Mouse (Mus musculus): Measurements from ENCODE around the gene Pdcl3.

Gene Pdcl3

GRCm38 (mm10) chr1:38985308-38985707 lies at the start of gene Pdcl3:
Pdcl3 (plus strand) TSS chr1:38985608.
- no peak for DNase-seq (ENCODE audit: low read depth)

- peak; percentile 81 for DNase-seq (ENCODE audit: low read depth)
Measured at GRCm38 (mm10) chr1:38936780-38937179, 48.6 kb upstream of the Pdcl3 start.

GRCm38 (mm10) chr1:38938849-38939248 lies 46.6 kb upstream of the Pdcl3 start, which contains the start of gene Nms:
Nms (plus strand) TSS chr1:38939149.
- DNase-seq (ENCODE audit: low read depth), result no peak

- peak; percentile 17 for DNase-seq (ENCODE audit: low read depth)
Measured at GRCm38 (mm10) chr1:38939608-38940007, 45.8 kb upstream of the Pdcl3 start.

- DNase-seq (ENCODE audit: low read depth), result no peak
Measured at GRCm38 (mm10) chr1:38956457-38956856, 29.0 kb upstream of the Pdcl3 start.

- no peak for DNase-seq (ENCODE audit: low read depth)
Measured at GRCm38 (mm10) chr1:38969116-38969515, 16.3 kb upstream of the Pdcl3 start.

- DNase-seq (ENCODE audit: low read depth), result no peak
Measured at GRCm38 (mm10) chr1:38971712-38972111, 13.7 kb upstream of the Pdcl3 start.

GRCm38 (mm10) chr1:38972986-38973592 lies 12.3 kb upstream of the Pdcl3 start:
- no peak for DNase-seq (ENCODE audit: low read depth)

GRCm38 (mm10) chr1:38979953-38980352 lies 5.5 kb upstream of the Pdcl3 start:
- no peak for DNase-seq (ENCODE audit: low read depth)

GRCm38 (mm10) chr1:38983870-38984269 lies 1.5 kb upstream of the Pdcl3 start:
- DNase-seq (ENCODE audit: low read depth), result no peak

GRCm38 (mm10) chr1:38987080-38987864 lies 1.9 kb downstream of the Pdcl3 start:
- peak; percentile 96 for DNase-seq (ENCODE audit: low read depth)

- no peak for DNase-seq (ENCODE audit: low read depth)
Measured at GRCm38 (mm10) chr1:38987865-38988211, 2.4 kb downstream of the Pdcl3 start.

- no peak for DNase-seq (ENCODE audit: low read depth)
Measured at GRCm38 (mm10) chr1:38988357-38988756, 2.9 kb downstream of the Pdcl3 start.

- no peak for DNase-seq (ENCODE audit: low read depth)
Measured at GRCm38 (mm10) chr1:38992365-38992764, 7.0 kb downstream of the Pdcl3 start.

GRCm38 (mm10) chr1:39001106-39001505 lies 15.7 kb downstream of the Pdcl3 start:
- peak; percentile 88 for DNase-seq (ENCODE audit: low read depth)

GRCm38 (mm10) chr1:39005751-39006354 lies 20.4 kb downstream of the Pdcl3 start:
- DNase-seq (ENCODE audit: low read depth), result no peak

- peak; percentile 20 for DNase-seq (ENCODE audit: low read depth)
Measured at GRCm38 (mm10) chr1:39006830-39007829, 21.7 kb downstream of the Pdcl3 start.

- DNase-seq (ENCODE audit: low read depth), result peak; percentile 87
Measured at GRCm38 (mm10) chr1:39010583-39011021, 25.2 kb downstream of the Pdcl3 start.

GRCm38 (mm10) chr1:39012576-39012975 lies 27.2 kb downstream of the Pdcl3 start:
- DNase-seq (ENCODE audit: low read depth), result no peak

GRCm38 (mm10) chr1:39013843-39014242 lies 28.4 kb downstream of the Pdcl3 start:
- DNase-seq (ENCODE audit: low read depth), result no peak

- no peak for DNase-seq (ENCODE audit: low read depth)
Measured at GRCm38 (mm10) chr1:39015529-39015928, 30.1 kb downstream of the Pdcl3 start.

GRCm38 (mm10) chr1:39017871-39018270 lies 32.5 kb downstream of the Pdcl3 start:
- no peak for DNase-seq (ENCODE audit: low read depth)
